Mouse (Mus musculus): ENCODE data around the gene Usp7.

- TF ChIP-seq EP300 (IDR thresholded peaks at IDR 0.05; ENCODE audit: low read depth): no peak
- TF ChIP-seq CTCF (IDR thresholded peaks at IDR 0.05; ENCODE audit: low read depth): no peak
These were observed 48.4 kb upstream of the Usp7 start for GRCm38 (mm10) chr16:8840557-8840956.

All from liver, postnatal 0 days (tissue).